Mouse (Mus musculus): Measurements from ENCODE around the gene Erich2.
A peak's percentile ranks its signal among the peaks of the same experiment; 100 is the strongest.

Erich2 gene

GRCm38 (mm10) chr2:70508496-70508895 is at the start of gene Erich2:
Gene Erich2 (plus strand): TSS chr2:70508819.
- DNase-seq (ENCODE audit: low read depth): no peak

- peak; percentile 60 for DNase-seq (ENCODE audit: low read depth)
These were observed 45.0 kb upstream of the Erich2 start for GRCm38 (mm10) chr2:70463606-70464005.

GRCm38 (mm10) chr2:70471136-70471535 is 37.5 kb upstream of the Erich2 start:
- DNase-seq (ENCODE audit: low read depth): no peak

- DNase-seq (ENCODE audit: low read depth): no peak
These were observed 36.6 kb upstream of the Erich2 start for GRCm38 (mm10) chr2:70471861-70472620.

GRCm38 (mm10) chr2:70497715-70498318 is 10.8 kb upstream of the Erich2 start:
- DNase-seq (ENCODE audit: low read depth): peak; percentile 29

GRCm38 (mm10) chr2:70503436-70503835 is 5.2 kb upstream of the Erich2 start:
- no peak for DNase-seq (ENCODE audit: low read depth)

GRCm38 (mm10) chr2:70505229-70505628 is 3.4 kb upstream of the Erich2 start:
- no peak for DNase-seq (ENCODE audit: low read depth)

GRCm38 (mm10) chr2:70505896-70506295 is 2.7 kb upstream of the Erich2 start:
- no peak for DNase-seq (ENCODE audit: low read depth)

- no peak for DNase-seq (ENCODE audit: low read depth)
These were observed 2.2 kb upstream of the Erich2 start for GRCm38 (mm10) chr2:70506372-70506771.

- no peak for DNase-seq (ENCODE audit: low read depth)
These were observed 508 bp downstream of the Erich2 start for GRCm38 (mm10) chr2:70509021-70509632.

GRCm38 (mm10) chr2:70538283-70538682 is 29.7 kb downstream of the Erich2 start:
- peak; percentile 26 for DNase-seq (ENCODE audit: low read depth)

- DNase-seq (ENCODE audit: low read depth): no peak
These were observed 42.1 kb downstream of the Erich2 start for GRCm38 (mm10) chr2:70550671-70551070.

- DNase-seq (ENCODE audit: low read depth): no peak
These were observed 42.8 kb downstream of the Erich2 start for GRCm38 (mm10) chr2:70551446-70551845.

- no peak for DNase-seq (ENCODE audit: low read depth)
These were observed 43.5 kb downstream of the Erich2 start for GRCm38 (mm10) chr2:70552067-70552598.

- DNase-seq (ENCODE audit: low read depth): no peak
These were observed 44.2 kb downstream of the Erich2 start, which contains the start of gene Gad1 for GRCm38 (mm10) chr2:70552772-70553171. Gene Gad1 (plus strand): TSS chr2:70553072.

GRCm38 (mm10) chr2:70553826-70554225 is 45.2 kb downstream of the Erich2 start:
- DNase-seq (ENCODE audit: low read depth): peak; percentile 7

GRCm38 (mm10) chr2:70558112-70558842 is 49.7 kb downstream of the Erich2 start:
- DNase-seq (ENCODE audit: low read depth): peak; percentile 82

- no peak for DNase-seq (ENCODE audit: low read depth)
These were observed 50.3 kb downstream of the Erich2 start for GRCm38 (mm10) chr2:70558843-70559451.

- peak; percentile 36 for DNase-seq (ENCODE audit: low read depth)
These were observed 50.9 kb downstream of the Erich2 start for GRCm38 (mm10) chr2:70559520-70559919.

GRCm38 (mm10) chr2:70561077-70561795 is 52.6 kb downstream of the Erich2 start:
- peak; percentile 4 for DNase-seq (ENCODE audit: low read depth)

- DNase-seq (ENCODE audit: low read depth): no peak
These were observed 53.4 kb downstream of the Erich2 start for GRCm38 (mm10) chr2:70562011-70562491.

Measured in 416B (cell line).